Mouse (Mus musculus): ENCODE measurements around the gene Olfr1367. TPM values are rescaled to one million over a fixed set of nuclear protein-coding genes. Genes with fewer than 3 reads are reported as not detected.
A peak's percentile ranks its signal among the peaks of the same experiment; 100 is the strongest.

Gene Olfr1367
- total RNA-seq, 2 experiments from 2014 or later, result not detected

- DNase-seq, result peak; percentile 32 to 36
Measured at GRCm38 (mm10) chr13:21396048-21396447, 49.3 kb downstream of the Olfr1367 start.

DNA sequence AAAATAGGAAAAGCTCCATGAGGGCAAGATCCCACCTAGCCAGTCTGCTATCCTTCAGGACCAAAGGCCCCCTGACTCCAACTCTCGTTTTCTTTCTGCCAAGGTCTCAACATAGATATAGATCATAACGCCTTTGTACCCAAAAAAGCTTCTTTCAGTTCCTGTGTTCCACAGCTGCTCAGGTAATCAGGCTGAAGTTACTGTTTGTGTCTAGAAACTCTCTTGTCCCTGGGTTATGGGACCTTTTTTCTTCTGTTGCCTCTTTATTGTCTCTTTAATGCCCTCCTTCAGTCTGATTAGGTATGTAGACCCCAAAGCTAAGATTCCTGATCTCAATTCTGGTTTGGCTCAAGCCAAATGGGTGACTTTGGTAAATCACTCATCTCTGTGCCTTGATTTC, 50.8 kb downstream of the Olfr1367 start:
- no peak for DNase-seq

Small RNA genes lying within 50 kb of the gene (microRNA-seq; reads per million reads assigned to microRNA genes)
- gene Mir6942, result 0.75 reads per million

Other genes with a start within 250 kb of the Olfr1367 start
- not detected for gene Olfr1369-ps1, start 235.4 kb upstream of the Olfr1367 start, total RNA-seq (2021)
- gene Olfr263, start 217.3 kb upstream of the Olfr1367 start, total RNA-seq (2021), result not detected
- gene Olfr1368, start 201.0 kb upstream of the Olfr1367 start, total RNA-seq (2021), result not detected
- 10 to 100 TPM; 53.3 to 58.8 TPM for gene Trim27, start 167.5 kb upstream of the Olfr1367 start, total RNA-seq (2021)
- not detected for gene Gpx5, start 54.2 kb upstream of the Olfr1367 start, total RNA-seq (2021)
- gene Gpx6, start 34.8 kb upstream of the Olfr1367 start, total RNA-seq (2021), result not detected
- gene Zscan12, start 15.9 kb downstream of the Olfr1367 start, total RNA-seq (2021), result 10 to 100 TPM in 1 of 2 experiments, 1 to 10 TPM in 1; 8.5 to 10.6 TPM
- gene Zkscan3, start 55.8 kb downstream of the Olfr1367 start, total RNA-seq (2021), result 10 to 100 TPM; 55.6 to 64.5 TPM
- under 1 TPM; 0.79 to 0.89 TPM for gene Pgbd1, start 94.1 kb downstream of the Olfr1367 start, total RNA-seq (2021)
- 10 to 100 TPM; 34.5 to 39.7 TPM for gene Zscan26, start 106.8 kb downstream of the Olfr1367 start, total RNA-seq (2021)
- gene Nkapl, start 121.6 kb downstream of the Olfr1367 start, total RNA-seq (2021), result 1 to 10 TPM in 1 of 2 experiments, under 1 TPM in 1; 0.96 to 1.4 TPM
- gene Zkscan4, start 132.0 kb downstream of the Olfr1367 start, total RNA-seq (2021), result 1 to 10 TPM; 2.1 to 2.6 TPM
- gene Gm10065, start 132.5 kb downstream of the Olfr1367 start, total RNA-seq (2021), result not detected
- 10 to 100 TPM; 11.0 to 12.8 TPM for gene AK157302, start 148.3 kb downstream of the Olfr1367 start, total RNA-seq (2021)
- 10 to 100 TPM; 89.0 to 99.3 TPM for gene Gm11273, start 154.5 kb downstream of the Olfr1367 start, total RNA-seq (2021)
- 10 to 100 TPM; 16.9 to 19.2 TPM for gene Zkscan8, start 184.2 kb downstream of the Olfr1367 start, total RNA-seq (2021)
- gene Olfr1366, start 195.9 kb downstream of the Olfr1367 start, total RNA-seq (2021), result not detected
- gene Olfr1535, start 213.0 kb downstream of the Olfr1367 start, total RNA-seq (2021), result not detected
- gene Olfr1364, start 234.8 kb downstream of the Olfr1367 start, total RNA-seq (2021), result not detected